Mouse (Mus musculus) activated CD4-positive, CD25-positive, alpha-beta regulatory T cell, adult 4 months (primary cell): Measurements from ENCODE around the gene Olfr676. TPM values are rescaled to one million over a fixed set of nuclear protein-coding genes. Genes with fewer than 3 reads are reported as not detected.
"Not testable (repeated sequence)": the region's sequence is repeated elsewhere in the genome, so short reads cannot be mapped to it uniquely, and the experiment has no call there.

ENCODE experiments used
- ATAC-seq: one replicate; pipeline ENCODE4 v1.8.0; 2017
- polyA plus RNA-seq, 2 experiments: library from polyadenylated mRNA; unstranded; fragments of 100-300 nt; shearing (Covaris generic); gene quantifications; one replicate each; pipeline ENCODE4 v1.2.1; 2017

Gene Olfr676
- polyA plus RNA-seq: not detected

DNA sequence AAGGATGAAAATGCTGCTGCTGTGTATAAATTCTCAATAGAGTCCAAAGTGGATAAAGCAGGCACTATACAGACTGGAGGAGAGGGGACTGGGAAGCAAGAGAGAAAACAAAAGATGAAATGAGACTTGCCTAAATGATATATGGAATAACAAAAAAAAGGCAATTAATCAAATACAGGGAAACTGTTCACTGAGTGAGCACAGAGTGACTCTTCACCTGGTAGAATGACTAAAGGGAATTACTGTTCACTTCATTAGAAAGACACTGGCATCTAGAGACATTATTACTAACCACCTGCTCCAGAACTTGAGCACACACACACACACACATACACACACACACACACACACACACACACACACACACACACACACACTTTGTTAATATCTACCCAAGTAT lies at the start of gene Olfr676:
Gene Olfr676 (plus strand): TSS at position 301 of the 400 bp plus-strand sequence.
- ATAC-seq: no peak

DNA sequence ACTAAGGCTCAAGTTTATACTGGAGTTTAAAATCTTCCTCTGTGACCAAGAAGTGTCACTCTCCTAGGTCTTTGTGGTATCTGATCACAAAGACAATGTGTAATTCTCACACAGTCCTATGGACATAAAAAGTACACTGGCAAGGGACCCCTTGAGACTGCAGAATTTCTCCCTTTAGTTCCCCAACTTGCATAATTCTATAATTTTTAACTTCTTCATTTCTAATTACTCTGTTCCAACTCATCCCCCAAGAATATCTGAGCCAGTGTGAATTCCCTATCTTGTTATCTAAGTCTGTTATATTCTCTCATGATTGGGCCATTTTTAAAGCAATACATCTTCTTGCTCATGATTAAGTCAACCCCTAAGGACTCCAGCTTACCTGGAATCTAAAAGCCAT lies 30.6 kb upstream of the Olfr676 start, which contains the start of gene Olfr672:
Gene Olfr672 (minus strand): TSS at position 101 of the 400 bp plus-strand sequence.
- ATAC-seq: no peak

DNA sequence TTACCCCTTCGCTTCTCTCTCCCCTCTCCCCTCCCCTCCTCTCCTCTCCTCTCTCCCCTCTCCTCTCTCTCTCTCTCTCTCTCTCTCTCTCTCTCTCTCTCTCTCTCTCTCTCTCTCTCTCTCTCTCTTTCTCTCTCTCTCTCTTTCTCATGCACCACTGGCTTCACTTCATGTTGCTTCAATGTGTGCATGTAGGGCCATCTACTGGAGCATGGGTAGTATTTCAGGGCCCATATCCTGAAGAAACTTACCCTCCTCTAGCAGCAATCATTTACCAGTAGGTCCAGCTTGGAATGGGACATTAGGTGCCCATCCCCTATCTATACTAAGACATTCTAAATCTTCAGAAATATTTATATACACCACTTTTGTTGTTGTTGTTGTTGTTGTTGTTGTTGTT lies 10.0 kb upstream of the Olfr676 start:
- no peak for ATAC-seq

DNA sequence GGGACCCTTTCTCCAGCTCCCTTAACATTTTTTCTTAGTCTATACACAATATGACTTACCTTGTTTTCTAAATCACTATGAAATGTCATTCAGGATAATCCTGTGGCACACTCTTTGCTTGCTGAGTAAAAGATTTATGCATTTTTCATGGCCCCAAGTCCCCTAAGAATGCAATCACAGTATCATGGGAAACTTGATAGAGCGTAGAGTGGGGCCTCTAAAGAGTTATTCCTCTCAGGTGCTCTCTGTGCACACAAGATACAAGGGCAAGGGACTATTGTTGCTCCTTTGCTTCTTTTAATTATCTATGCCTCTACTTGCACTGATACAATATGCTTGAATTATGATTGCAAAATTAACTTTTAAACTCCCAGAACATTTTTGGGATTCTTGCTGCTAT lies 4.1 kb upstream of the Olfr676 start, which contains the start of gene Olfr675:
Gene Olfr675 (minus strand): TSS at position 101 of the 400 bp plus-strand sequence.
- no peak for ATAC-seq

DNA sequence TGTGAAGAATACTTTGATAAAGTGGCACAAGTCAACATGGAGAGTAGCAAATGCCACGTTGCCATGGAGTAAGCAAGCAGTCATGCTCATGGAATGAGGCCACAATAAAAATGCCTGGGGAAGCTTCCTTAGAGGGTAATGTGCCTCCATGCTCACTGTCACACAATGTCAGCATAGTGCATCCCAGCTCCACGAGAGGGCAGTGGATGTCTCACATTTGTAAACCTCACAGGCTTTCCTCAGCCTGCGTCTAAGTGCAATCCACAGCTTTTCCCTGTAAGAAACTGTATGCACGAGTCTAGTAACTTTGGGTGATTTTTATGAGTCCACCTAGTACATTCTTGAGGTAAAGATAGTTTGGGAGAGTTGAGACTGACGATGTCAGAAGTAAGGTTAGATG lies 1.3 kb downstream of the Olfr676 start:
- not testable (repeated sequence) for ATAC-seq

DNA sequence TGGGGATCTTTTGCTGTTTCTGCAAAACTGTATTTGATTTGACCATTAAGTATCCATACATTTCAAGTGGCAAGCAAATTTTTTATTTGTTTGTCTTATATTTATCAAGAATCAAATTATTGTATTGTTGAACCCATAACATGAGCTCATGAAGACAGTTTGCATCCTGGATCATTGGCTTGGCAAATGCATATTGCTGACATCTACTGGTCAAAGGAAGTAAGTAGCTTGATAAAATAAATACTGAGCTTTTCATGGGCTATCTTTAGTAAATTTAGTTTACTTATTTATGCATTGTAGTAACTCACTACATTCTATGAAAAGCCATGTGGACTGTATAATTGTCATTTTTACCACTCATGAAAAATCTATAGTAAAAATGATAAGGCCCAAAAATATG lies 26.5 kb downstream of the Olfr676 start:
- no peak for ATAC-seq

DNA sequence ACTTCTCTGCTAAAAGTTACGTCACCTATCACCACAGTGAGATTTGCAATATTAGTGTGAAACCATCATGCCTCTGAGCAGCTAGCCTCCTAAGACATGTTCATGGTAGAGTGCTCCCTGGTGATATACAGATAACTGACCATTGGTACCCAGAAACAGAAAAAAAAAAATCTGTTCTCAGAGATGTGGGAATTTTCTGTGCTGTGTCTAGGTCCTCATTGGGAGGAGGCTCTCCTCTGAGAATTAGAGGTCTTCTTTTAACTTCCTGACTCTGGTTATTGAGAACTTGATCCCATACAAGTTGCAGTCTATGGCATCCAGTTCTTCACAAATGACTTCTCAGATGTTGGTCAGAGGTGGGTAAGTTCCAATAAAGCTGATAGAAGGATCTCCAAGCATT lies 31.7 kb downstream of the Olfr676 start, which contains the start of gene Olfr678:
Gene Olfr678 (plus strand): TSS at position 301 of the 400 bp plus-strand sequence.
- no peak for ATAC-seq

DNA sequence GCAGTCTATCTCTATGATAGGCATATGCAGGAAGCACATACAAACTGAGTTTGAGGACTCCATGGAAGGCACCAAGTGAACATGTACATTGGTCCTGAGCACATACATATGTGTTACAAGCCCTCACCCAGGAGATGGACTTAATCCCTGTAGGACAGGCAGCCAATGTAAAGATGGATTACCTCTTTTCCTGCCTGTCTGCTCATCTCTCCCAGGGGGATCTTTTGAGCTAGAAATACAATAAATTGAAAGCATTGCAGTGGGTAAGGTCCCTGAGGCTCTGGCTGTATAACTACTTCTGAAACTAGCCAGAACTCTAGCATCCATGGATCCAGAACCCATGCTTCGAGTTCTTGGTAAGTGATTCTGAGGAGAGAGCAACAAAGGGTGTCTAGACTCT lies 48.4 kb downstream of the Olfr676 start, which contains the start of gene Olfr679:
Gene Olfr679 (plus strand): TSS at position 301 of the 400 bp plus-strand sequence.
- no peak for ATAC-seq

Other genes with a start within 250 kb of the Olfr676 start
- gene Usp17lb, start 190.1 kb upstream of the Olfr676 start, polyA plus RNA-seq: not detected
- not detected for gene Usp17la, start 175.7 kb upstream of the Olfr676 start, polyA plus RNA-seq
- gene Olfr665, start 154.7 kb upstream of the Olfr676 start, polyA plus RNA-seq: not detected
- gene Olfr666, start 136.7 kb upstream of the Olfr676 start, polyA plus RNA-seq: not detected
- gene Olfr667, start 111.2 kb upstream of the Olfr676 start, polyA plus RNA-seq: not detected
- gene Olfr668, start 104.6 kb upstream of the Olfr676 start, polyA plus RNA-seq: not detected
- gene Olfr669, start 98.5 kb upstream of the Olfr676 start, polyA plus RNA-seq: not detected
- not detected for gene Olfr670, start 70.1 kb upstream of the Olfr676 start, polyA plus RNA-seq
- gene Olfr671, start 53.6 kb upstream of the Olfr676 start, polyA plus RNA-seq: not detected
- gene Olfr672, start 30.7 kb upstream of the Olfr676 start, polyA plus RNA-seq: not detected
- not detected for gene Olfr675, start 4.2 kb upstream of the Olfr676 start, polyA plus RNA-seq
- not detected for gene Olfr677, start 18.7 kb downstream of the Olfr676 start, polyA plus RNA-seq
- not detected for gene Olfr678, start 31.8 kb downstream of the Olfr676 start, polyA plus RNA-seq
- gene Olfr679, start 48.5 kb downstream of the Olfr676 start, polyA plus RNA-seq: not detected
- gene Olfr680-ps1, start 60.1 kb downstream of the Olfr676 start, polyA plus RNA-seq: not detected
- gene Olfr681, start 84.1 kb downstream of the Olfr676 start, polyA plus RNA-seq: not detected
- not detected for gene Olfr683, start 114.3 kb downstream of the Olfr676 start, polyA plus RNA-seq
- gene Olfr684, start 131.0 kb downstream of the Olfr676 start, polyA plus RNA-seq: not detected
- not detected for gene Olfr685, start 153.3 kb downstream of the Olfr676 start, polyA plus RNA-seq
- gene Olfr686, start 174.8 kb downstream of the Olfr676 start, polyA plus RNA-seq: not detected